Mouse (Mus musculus) heart, adult 2 months (tissue): Measurements from ENCODE around the gene Ampd1. TPM values are rescaled to one million over a fixed set of nuclear protein-coding genes. Genes with fewer than 3 reads are reported as not detected.

Source experiments
- DNase-seq, 2 experiments: peaks; one replicate each; pipeline ENCODE4 v3.0.0; 2021
- H3K27ac ChIP-seq: fragments of 200-600 bp; 2 replicates; pipeline ENCODE4 v1.8.1; 2022
- H3K27me3 ChIP-seq: fragments of 200-500 bp; 2 replicates; pipeline ENCODE4 v1.6.1; 2012; ENCODE audit warnings: mild to moderate bottlenecking, low read length, inconsistent platforms, mixed read lengths; ENCODE audit not compliant: control insufficient read depth, insufficient read depth
- H3K36me3 ChIP-seq: fragments of 200-500 bp; 2 replicates; pipeline ENCODE4 v1.6.1; 2012; ENCODE audit warnings: low read length, inconsistent platforms; ENCODE audit not compliant: control insufficient read depth, insufficient read depth
- H3K4me1 ChIP-seq: fragments of 200-500 bp; 2 replicates; pipeline ENCODE4 v1.6.1; 2011; ENCODE audit warnings: low read length; ENCODE audit not compliant: control insufficient read depth, insufficient read depth
- H3K4me3 ChIP-seq: fragments of 200-600 bp; 2 replicates; pipeline ENCODE4 v1.8.1; 2022
- H3K79me2 ChIP-seq: fragments of 200-500 bp; replicated peaks from 2 replicates; pipeline ENCODE4 v1.6.1; 2012; ENCODE audit warnings: mild to moderate bottlenecking, inconsistent platforms, low read length, moderate library complexity, mixed read lengths; ENCODE audit not compliant: control insufficient read depth, insufficient read depth
- H3K9ac ChIP-seq: fragments of 200-500 bp; 2 replicates; pipeline ENCODE4 v1.6.1; 2012; ENCODE audit warnings: low read depth, mild to moderate bottlenecking, control low read depth, inconsistent platforms, low read length, mixed read lengths
- CTCF ChIP-seq: fragments of 200-600 bp; IDR thresholded peaks from 2 replicates; pipeline ENCODE4 v1.8.1; 2022; ENCODE audit warnings: antibody characterized with exemption, mild to moderate bottlenecking, moderate library complexity
- EP300 ChIP-seq: fragments of 200-500 bp; IDR thresholded peaks from 2 replicates; pipeline ENCODE4 v1.6.1; 2011; ENCODE audit warnings: low read depth, low read length, control low read depth; ENCODE audit not compliant: insufficient read depth
- POLR2A ChIP-seq: fragments of 200-500 bp; IDR thresholded peaks from 2 replicates; pipeline ENCODE4 v1.6.1; 2011; ENCODE audit warnings: mild to moderate bottlenecking, low read depth, low read length, control low read depth; ENCODE audit not compliant: insufficient read depth
- WGBS: fragments of 180-500 bp; shearing (Covaris S2); methylation state at CpG from one replicate; pipeline ENCODE4 v1.1.7; 2018; 5-methylcytosine and 5-hydroxymethylcytosine counted together
- intact Hi-C: fragments of 180-260 bp; cut with DNase I; formaldehyde crosslinking; loops from one replicate; pipeline ENCODE4 v1.15.1; 2025
- polyA plus RNA-seq: library from polyadenylated mRNA; depleted of rRNA; stranded (reverse); fragments of >200 nt; gene quantifications from 2 replicates; pipeline ENCODE4 v1.2.3, GENCODE M21; 2012
- total RNA-seq, 2 experiments: library from RNA; stranded (reverse); gene quantifications; 2 replicates each; pipeline ENCODE4 v1.2.3; 2021

Gene Ampd1
- total and polyA plus RNA-seq, 3 experiments = 0.12 TPM; not detected in 2

- DNase-seq = no peak
- H3K79me2 ChIP-seq = no peaks in the 10 kb centered on the region
- 56% methylated on average over 8 of the region's 8 CpGs for WGBS
- H3K27me3 ChIP-seq = no peaks in the 10 kb centered on the region
- intact Hi-C loops = no loop called here
- H3K36me3 ChIP-seq = no peaks in the 10 kb centered on the region; the same call in 1 of the 2 replicates
- peaks cover 8% of the 10 kb centered on the region for H3K4me1 ChIP-seq
- TF ChIP-seq EP300 (no peak), POLR2A (no peak), CTCF (no peak)
- H3K4me3 ChIP-seq = no peak overlapping the region
- H3K27ac ChIP-seq = peak overlapping the region; percentile 10
- H3K9ac ChIP-seq = peak overlapping the region; percentile 30; the same call in 1 of the 2 replicates
These were observed 55.7 kb downstream of the Ampd1 start for GRCm38 (mm10) chr3:103129367-103130159.

GRCm38 (mm10) chr3:103130236-103130751 lies 56.5 kb downstream of the Ampd1 start:
- intact Hi-C loops = no loop called here
- Histone ChIP-seq H3K79me2 (no peaks in the 10 kb centered on the region), H3K36me3 (no peaks in the 10 kb centered on the region; the same call in 1 of the 2 replicates), H3K27ac (peak overlapping the region; percentile 64), H3K9ac (peak overlapping the region; percentile 30; the same call in 1 of the 2 replicates), H3K27me3 (no peaks in the 10 kb centered on the region), H3K4me3 (no peak overlapping the region), H3K4me1 (peaks cover 8% of the 10 kb centered on the region)
- peak; percentile 32 to 54 for DNase-seq
- TF ChIP-seq CTCF (no peak), EP300 (peak; percentile 31; the same call in 1 of the 2 replicates)
- 23% methylated on average over 6 of the region's 6 CpGs for WGBS

GRCm38 (mm10) chr3:103133098-103133497 lies 59.3 kb downstream of the Ampd1 start:
- no peak for DNase-seq
- 97% methylated on average over 10 of the region's 10 CpGs for WGBS
- no peak overlapping the region for H3K27ac ChIP-seq
- peaks cover 8% of the 10 kb centered on the region for H3K4me1 ChIP-seq
- intact Hi-C loops = no loop called here
- H3K36me3 ChIP-seq = no peaks in the 10 kb centered on the region; the same call in 1 of the 2 replicates
- H3K79me2 ChIP-seq = no peaks in the 10 kb centered on the region
- TF ChIP-seq CTCF (no peak), POLR2A (no peak), EP300 (no peak)
- no peak overlapping the region for H3K4me3 ChIP-seq
- no peak overlapping the region for H3K9ac ChIP-seq
- no peaks in the 10 kb centered on the region for H3K27me3 ChIP-seq

- Histone ChIP-seq H3K4me3 (no peak overlapping the region), H3K27me3 (no peaks in the 10 kb centered on the region), H3K4me1 (peaks cover 6% of the 10 kb centered on the region), H3K36me3 (no peaks in the 10 kb centered on the region; the same call in 1 of the 2 replicates), H3K9ac (no peak overlapping the region), H3K79me2 (no peaks in the 10 kb centered on the region), H3K27ac (no peak overlapping the region)
- DNase-seq = no peak
- intact Hi-C loops = no loop called here
- TF ChIP-seq EP300 (no peak), CTCF (no peak), POLR2A (no peak)
- WGBS = 80% methylated on average over 4 of the region's 4 CpGs
These were observed 62.7 kb downstream of the Ampd1 start for GRCm38 (mm10) chr3:103136414-103137077.

GRCm38 (mm10) chr3:103139047-103139446 lies 65.2 kb downstream of the Ampd1 start:
- WGBS = 30% methylated on average over 8 of the region's 8 CpGs

More at GRCm38 (mm10) chr3:103139047-103139446, 65.2 kb downstream of the Ampd1 start:
- Histone ChIP-seq H3K4me1 (peaks cover 6% of the 10 kb centered on the region), H3K27ac (peak overlapping the region; percentile 86), H3K36me3 (no peaks in the 10 kb centered on the region), H3K79me2 (no peaks in the 10 kb centered on the region), H3K4me3 (peak overlapping the region; percentile 7; the same call in 1 of the 2 replicates), H3K27me3 (no peaks in the 10 kb centered on the region), H3K9ac (peak overlapping the region; percentile 60)
- DNase-seq = peak; percentile 44 to 49
- intact Hi-C loops = no loop called here
- TF ChIP-seq POLR2A = peak; percentile 68; the same call in 1 of the 2 replicates
- TF ChIP-seq EP300 = peak; percentile 89
- no peak for TF ChIP-seq CTCF
